Mouse (Mus musculus) ZHBTc4 (cell line): ENCODE measurements around the gene Setdb2.
"Not testable (repeated sequence)": the region's sequence is repeated elsewhere in the genome, so short reads cannot be mapped to it uniquely, and the experiment has no call there.

ENCODE experiments used
- DNase-seq: peaks from one replicate; pipeline ENCODE4 v3.0.0-alpha.2; 2011; ENCODE audit warnings: low read depth, low spot score

Gene Setdb2

GRCm38 (mm10) chr14:59440558-59441471, at the start of gene Setdb2, which contains the start of gene Cab39l:
TSS of gene Setdb2 (minus strand) at chr14:59440884.
TSS of gene Cab39l (plus strand) at chr14:59440972.
- DNase-seq: peak; percentile 94

- DNase-seq: no peak
Observed at GRCm38 (mm10) chr14:59485247-59485810, 44.6 kb upstream of the Setdb2 start.

GRCm38 (mm10) chr14:59478699-59479098, 38.0 kb upstream of the Setdb2 start:
- DNase-seq: no peak

GRCm38 (mm10) chr14:59470781-59471180, 30.1 kb upstream of the Setdb2 start:
- peak; percentile 8 for DNase-seq

- peak; percentile 6 for DNase-seq
Observed at GRCm38 (mm10) chr14:59467798-59468197, 27.1 kb upstream of the Setdb2 start.

GRCm38 (mm10) chr14:59466503-59466902, 25.8 kb upstream of the Setdb2 start:
- DNase-seq: no peak

GRCm38 (mm10) chr14:59447981-59448380, 7.3 kb upstream of the Setdb2 start:
- DNase-seq: no peak

GRCm38 (mm10) chr14:59445421-59445820, 4.7 kb upstream of the Setdb2 start:
- no peak for DNase-seq

- DNase-seq: no peak
Observed at GRCm38 (mm10) chr14:59441472-59441805, 755 bp upstream of the Setdb2 start.

- DNase-seq: no peak
Observed at GRCm38 (mm10) chr14:59440039-59440438, 645 bp downstream of the Setdb2 start.

GRCm38 (mm10) chr14:59438505-59438904, 2.2 kb downstream of the Setdb2 start:
- DNase-seq: no peak

- no peak for DNase-seq
Observed at GRCm38 (mm10) chr14:59437398-59437797, 3.3 kb downstream of the Setdb2 start.

GRCm38 (mm10) chr14:59435206-59435605, 5.5 kb downstream of the Setdb2 start:
- no peak for DNase-seq

GRCm38 (mm10) chr14:59433902-59434301, 6.8 kb downstream of the Setdb2 start:
- DNase-seq: no peak

GRCm38 (mm10) chr14:59430556-59430955, 10.1 kb downstream of the Setdb2 start:
- DNase-seq: no peak

GRCm38 (mm10) chr14:59422912-59423663, 17.6 kb downstream of the Setdb2 start:
- DNase-seq: no peak

- DNase-seq: no peak
Observed at GRCm38 (mm10) chr14:59418171-59418570, 22.5 kb downstream of the Setdb2 start.

GRCm38 (mm10) chr14:59414979-59415378, 25.7 kb downstream of the Setdb2 start:
- DNase-seq: not testable (repeated sequence)

- DNase-seq: no peak
Observed at GRCm38 (mm10) chr14:59396999-59397398, 43.7 kb downstream of the Setdb2 start.

GRCm38 (mm10) chr14:59395281-59395680, 45.4 kb downstream of the Setdb2 start, which contains the start of gene Phf11c:
TSS of gene Phf11c (minus strand) at chr14:59395381.
- DNase-seq: no peak

- not testable (repeated sequence) for DNase-seq
Observed at GRCm38 (mm10) chr14:59390181-59390580, 50.5 kb downstream of the Setdb2 start.

- no peak for DNase-seq
Observed at GRCm38 (mm10) chr14:59389532-59389931, 51.2 kb downstream of the Setdb2 start.
